Mouse (Mus musculus): Measurements from ENCODE around the gene Ngp. TPM values are rescaled to one million over a fixed set of nuclear protein-coding genes. Genes with fewer than 3 reads are reported as not detected.

Gene Ngp
- polyA plus RNA-seq, 1 experiment from 2014 or later, result 9.6 TPM

DNA sequence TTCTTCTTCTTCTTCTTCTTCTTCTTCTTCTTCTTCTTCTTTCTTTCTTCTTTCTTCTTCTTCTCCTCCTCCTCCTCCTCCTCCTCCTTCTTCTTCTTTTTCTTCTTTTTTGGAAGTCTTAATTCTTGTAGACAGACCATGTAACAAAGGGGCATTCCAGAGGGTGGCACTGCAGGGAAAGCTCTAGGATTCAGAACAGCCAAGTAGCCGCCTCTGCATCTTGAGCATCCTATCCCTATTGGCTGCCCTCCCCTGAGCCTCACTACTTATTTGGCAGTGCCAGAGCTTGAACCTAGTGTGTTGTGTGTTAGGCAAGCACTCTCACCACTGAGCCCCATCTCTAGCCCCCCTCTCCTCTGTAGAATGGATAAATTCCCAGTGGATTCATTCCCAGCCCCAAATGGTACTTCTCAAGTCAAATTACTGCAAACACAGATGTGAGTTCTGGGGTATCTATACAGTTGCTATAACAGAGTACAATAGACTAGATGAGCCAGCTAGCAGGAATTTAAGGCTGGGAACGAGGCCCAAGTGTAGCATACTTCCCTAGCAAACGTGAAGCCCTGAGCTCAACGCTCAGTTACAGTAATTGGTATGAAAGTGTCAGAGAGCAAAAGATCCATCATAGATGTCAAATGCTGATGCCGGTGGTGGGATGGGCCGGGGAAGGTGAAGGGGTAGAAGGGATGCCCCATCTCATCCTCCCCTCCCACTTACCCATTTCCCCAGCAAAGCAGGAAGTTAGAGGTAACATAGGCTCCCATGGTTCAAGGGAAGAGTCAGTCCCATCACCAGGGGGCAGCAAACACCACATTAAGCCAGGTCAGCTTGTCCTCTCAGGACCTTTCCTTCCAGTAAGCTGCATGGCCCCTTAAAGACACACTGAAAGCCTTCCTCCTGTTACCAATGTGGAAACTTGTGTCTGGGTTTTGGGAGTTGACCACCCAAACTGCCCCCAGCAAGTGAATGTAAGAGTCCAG, 8.3 kb upstream of the Ngp start:
- H3K27me3 ChIP-seq (ENCODE audit: control insufficient read depth, insufficient read depth, low read length), result no peaks in the 10 kb centered on the region
- no peak overlapping the region for H3K4me2 ChIP-seq (replicated peaks; ENCODE audit: low read depth, low read length)
- H3K9me3 ChIP-seq (ENCODE audit: control insufficient read depth, low read depth, low read length), result no peaks in the 10 kb centered on the region
- H3K4me3 ChIP-seq (ENCODE audit: low read depth, low read length), result no peak overlapping the region
- 35% methylated on average over 6 of the region's 6 CpGs for WGBS
- H3K9ac ChIP-seq (replicated peaks; ENCODE audit: low read depth, low read length), result no peak overlapping the region
- no peaks in the 10 kb centered on the region for H3K36me3 ChIP-seq (ENCODE audit: control insufficient read depth, insufficient read depth, low read length)
- H3K27ac ChIP-seq (ENCODE audit: low read length), result no peak overlapping the region
- ATAC-seq (ENCODE audit: insufficient number of reproducible peaks, insufficient read depth, low FRiP score, low read depth), result no peak
- H3K4me1 ChIP-seq (ENCODE audit: control insufficient read depth, insufficient read depth, low read length), result peaks cover 7% of the 10 kb centered on the region

DNA sequence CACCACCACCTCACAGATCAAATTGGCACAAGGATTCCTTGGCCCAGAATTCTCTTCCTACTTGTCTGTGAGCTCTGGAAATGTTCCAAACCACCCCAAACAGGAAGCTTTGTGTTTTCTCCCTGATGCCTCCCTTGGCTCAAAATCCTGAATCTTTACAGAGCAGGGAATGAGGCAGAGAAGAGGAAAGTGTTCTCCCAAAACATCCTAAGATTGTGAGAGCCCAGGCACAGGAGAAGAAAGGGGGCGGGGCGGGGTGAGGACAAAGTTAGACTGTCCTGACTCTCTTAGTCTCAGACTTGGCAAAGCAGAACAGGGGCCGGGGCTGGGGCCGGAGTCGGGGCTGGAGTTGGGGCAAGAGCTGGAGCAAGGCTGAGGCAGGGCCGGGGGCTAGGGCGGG, 6.6 kb upstream of the Ngp start:
- Histone ChIP-seq H3K9me3 (ENCODE audit: control insufficient read depth, low read depth, low read length) (no peaks in the 10 kb centered on the region), H3K27ac (ENCODE audit: low read length) (no peak overlapping the region), H3K4me3 (ENCODE audit: low read depth, low read length) (no peak overlapping the region), H3K9ac (replicated peaks; ENCODE audit: low read depth, low read length) (no peak overlapping the region), H3K4me1 (ENCODE audit: control insufficient read depth, insufficient read depth, low read length) (no peaks in the 10 kb centered on the region), H3K27me3 (ENCODE audit: control insufficient read depth, insufficient read depth, low read length) (no peaks in the 10 kb centered on the region), H3K4me2 (replicated peaks; ENCODE audit: low read depth, low read length) (no peak overlapping the region), H3K36me3 (ENCODE audit: control insufficient read depth, insufficient read depth, low read length) (no peaks in the 10 kb centered on the region)
- no peak for ATAC-seq (ENCODE audit: insufficient number of reproducible peaks, insufficient read depth, low FRiP score, low read depth)
- WGBS, result 72% methylated on average over 7 of the region's 7 CpGs

DNA sequence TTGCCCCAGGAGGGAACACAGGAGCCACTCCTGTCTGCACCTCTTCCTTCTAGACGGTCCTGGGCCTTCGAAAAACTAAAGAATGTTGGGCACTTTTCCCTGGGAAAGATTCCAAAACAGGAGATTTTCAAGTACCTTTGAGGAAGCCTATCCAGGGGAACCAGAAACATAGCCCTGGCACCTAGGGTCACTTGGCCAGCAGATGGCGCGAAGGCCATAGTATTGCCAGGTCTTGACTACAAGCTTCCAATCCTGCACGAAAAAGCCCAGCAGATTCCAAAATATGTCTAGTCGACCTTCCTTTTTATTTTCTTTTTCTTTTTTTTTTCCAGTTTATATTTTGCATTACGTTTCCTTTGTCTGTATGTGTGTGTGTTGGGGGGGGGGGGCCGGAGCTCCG, 5.8 kb upstream of the Ngp start:
- no peaks in the 10 kb centered on the region for H3K4me1 ChIP-seq (ENCODE audit: control insufficient read depth, insufficient read depth, low read length)
- H3K4me3 ChIP-seq (ENCODE audit: low read depth, low read length), result no peak overlapping the region
- 50% methylated on average over 9 of the region's 9 CpGs for whole genome bisulfite sequencing
- ATAC-seq (ENCODE audit: insufficient number of reproducible peaks, insufficient read depth, low FRiP score, low read depth), result no peak
- no peaks in the 10 kb centered on the region for H3K27me3 ChIP-seq (ENCODE audit: control insufficient read depth, insufficient read depth, low read length)
- H3K36me3 ChIP-seq (ENCODE audit: control insufficient read depth, insufficient read depth, low read length), result no peaks in the 10 kb centered on the region
- no peaks in the 10 kb centered on the region for H3K9me3 ChIP-seq (ENCODE audit: control insufficient read depth, low read depth, low read length)
- no peak overlapping the region for H3K9ac ChIP-seq (replicated peaks; ENCODE audit: low read depth, low read length)
- H3K4me2 ChIP-seq (replicated peaks; ENCODE audit: low read depth, low read length), result no peak overlapping the region
- no peak overlapping the region for H3K27ac ChIP-seq (ENCODE audit: low read length)

GRCm38 (mm10) chr9:110431241-110431640, 11.7 kb downstream of the Ngp start:
- Histone ChIP-seq H3K27me3 (ENCODE audit: control insufficient read depth, insufficient read depth, low read length) (no peaks in the 10 kb centered on the region), H3K36me3 (ENCODE audit: control insufficient read depth, insufficient read depth, low read length) (peaks cover 21% of the 10 kb centered on the region), H3K4me3 (ENCODE audit: low read depth, low read length) (no peak overlapping the region), H3K27ac (ENCODE audit: low read length) (no peak overlapping the region), H3K9ac (replicated peaks; ENCODE audit: low read depth, low read length) (no peak overlapping the region), H3K4me1 (ENCODE audit: control insufficient read depth, insufficient read depth, low read length) (no peaks in the 10 kb centered on the region), H3K9me3 (ENCODE audit: control insufficient read depth, low read depth, low read length) (no peaks in the 10 kb centered on the region), H3K4me2 (replicated peaks; ENCODE audit: low read depth, low read length) (no peak overlapping the region)
- WGBS, result 76% methylated on average over 8 of the region's 8 CpGs
- ATAC-seq (ENCODE audit: insufficient number of reproducible peaks, insufficient read depth, low FRiP score, low read depth), result no peak

DNA sequence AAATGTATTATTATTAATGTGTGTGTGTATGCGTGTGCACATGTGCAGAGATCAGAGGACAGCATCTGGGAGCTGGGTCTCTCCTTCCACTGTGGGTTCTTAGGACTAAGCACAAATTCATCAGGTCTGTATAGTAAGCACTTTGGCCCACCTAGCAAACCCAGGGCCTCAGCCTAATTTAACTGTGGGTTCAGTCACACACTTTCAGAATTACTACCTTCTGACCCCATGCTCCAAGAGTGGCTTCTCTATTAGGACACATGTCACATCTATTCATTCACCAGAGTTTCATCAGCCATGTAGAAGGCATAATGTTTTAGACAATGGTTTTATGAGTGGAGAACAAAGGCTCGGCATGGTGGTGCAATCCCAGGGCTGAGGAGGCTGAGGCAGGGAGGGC, 13.5 kb downstream of the Ngp start:
- no peaks in the 10 kb centered on the region for H3K27me3 ChIP-seq (ENCODE audit: control insufficient read depth, insufficient read depth, low read length)
- peaks cover 18% of the 10 kb centered on the region for H3K36me3 ChIP-seq (ENCODE audit: control insufficient read depth, insufficient read depth, low read length)
- no peak overlapping the region for H3K4me3 ChIP-seq (ENCODE audit: low read depth, low read length)
- H3K4me2 ChIP-seq (replicated peaks; ENCODE audit: low read depth, low read length), result no peak overlapping the region
- no peak overlapping the region for H3K9ac ChIP-seq (replicated peaks; ENCODE audit: low read depth, low read length)
- no peaks in the 10 kb centered on the region for H3K9me3 ChIP-seq (ENCODE audit: control insufficient read depth, low read depth, low read length)
- H3K4me1 ChIP-seq (ENCODE audit: control insufficient read depth, insufficient read depth, low read length), result no peaks in the 10 kb centered on the region
- ATAC-seq (ENCODE audit: insufficient number of reproducible peaks, insufficient read depth, low FRiP score, low read depth), result no peak
- H3K27ac ChIP-seq (ENCODE audit: low read length), result no peak overlapping the region
- 95% methylated on average over 2 of the region's 2 CpGs for whole genome bisulfite sequencing

- ATAC-seq (ENCODE audit: insufficient number of reproducible peaks, insufficient read depth, low FRiP score, low read depth), result no peak
- no peak overlapping the region for H3K4me3 ChIP-seq (ENCODE audit: low read depth, low read length)
- no peaks in the 10 kb centered on the region for H3K9me3 ChIP-seq (ENCODE audit: control insufficient read depth, low read depth, low read length)
- H3K36me3 ChIP-seq (ENCODE audit: control insufficient read depth, insufficient read depth, low read length), result peaks cover 9% of the 10 kb centered on the region; the same call in 1 of the 2 replicates
- no peak overlapping the region for H3K27ac ChIP-seq (ENCODE audit: low read length)
- 95% methylated on average over 11 of the region's 11 CpGs for WGBS
- no peaks in the 10 kb centered on the region for H3K27me3 ChIP-seq (ENCODE audit: control insufficient read depth, insufficient read depth, low read length)
- no peak overlapping the region for H3K4me2 ChIP-seq (replicated peaks; ENCODE audit: low read depth, low read length)
- H3K9ac ChIP-seq (replicated peaks; ENCODE audit: low read depth, low read length), result no peak overlapping the region
- no peaks in the 10 kb centered on the region for H3K4me1 ChIP-seq (ENCODE audit: control insufficient read depth, insufficient read depth, low read length)
These were observed 16.5 kb downstream of the Ngp start for GRCm38 (mm10) chr9:110436041-110436440.

GRCm38 (mm10) chr9:110440049-110440448, 20.5 kb downstream of the Ngp start:
- Histone ChIP-seq H3K36me3 (ENCODE audit: control insufficient read depth, insufficient read depth, low read length) (peaks cover 3% of the 10 kb centered on the region; the same call in 1 of the 2 replicates), H3K9ac (replicated peaks; ENCODE audit: low read depth, low read length) (no peak overlapping the region), H3K4me3 (ENCODE audit: low read depth, low read length) (no peak overlapping the region), H3K27ac (ENCODE audit: low read length) (no peak overlapping the region), H3K27me3 (ENCODE audit: control insufficient read depth, insufficient read depth, low read length) (no peaks in the 10 kb centered on the region), H3K9me3 (ENCODE audit: control insufficient read depth, low read depth, low read length) (no peaks in the 10 kb centered on the region), H3K4me2 (replicated peaks; ENCODE audit: low read depth, low read length) (no peak overlapping the region), H3K4me1 (ENCODE audit: control insufficient read depth, insufficient read depth, low read length) (no peaks in the 10 kb centered on the region)
- 60% methylated on average over 4 of the region's 5 CpGs for WGBS
- no peak for ATAC-seq (ENCODE audit: insufficient number of reproducible peaks, insufficient read depth, low FRiP score, low read depth)

GRCm38 (mm10) chr9:110440559-110440958, 21.0 kb downstream of the Ngp start:
- no peak overlapping the region for H3K4me2 ChIP-seq (replicated peaks; ENCODE audit: low read depth, low read length)
- no peaks in the 10 kb centered on the region for H3K4me1 ChIP-seq (ENCODE audit: control insufficient read depth, insufficient read depth, low read length)
- no peak overlapping the region for H3K4me3 ChIP-seq (ENCODE audit: low read depth, low read length)
- H3K9me3 ChIP-seq (ENCODE audit: control insufficient read depth, low read depth, low read length), result no peaks in the 10 kb centered on the region
- no peaks in the 10 kb centered on the region for H3K27me3 ChIP-seq (ENCODE audit: control insufficient read depth, insufficient read depth, low read length)
- no peak overlapping the region for H3K9ac ChIP-seq (replicated peaks; ENCODE audit: low read depth, low read length)
- no peak for ATAC-seq (ENCODE audit: insufficient number of reproducible peaks, insufficient read depth, low FRiP score, low read depth)
- WGBS, result 88% methylated on average over 6 of the region's 6 CpGs
- no peak overlapping the region for H3K27ac ChIP-seq (ENCODE audit: low read length)
- no peaks in the 10 kb centered on the region; the same call in 1 of the 2 replicates for H3K36me3 ChIP-seq (ENCODE audit: control insufficient read depth, insufficient read depth, low read length)

Measured in stomach, embryonic 14.5 days (tissue).